Mouse (Mus musculus) left cerebral cortex, adult 2 months (tissue): ENCODE data around the gene Gm10447. TPM values are rescaled to one million over a fixed set of nuclear protein-coding genes. Genes with fewer than 3 reads are reported as not detected.

Experiments used
- DNase-seq, 2 experiments: peaks; one replicate each; pipeline ENCODE4 v3.0.0; 2021 to 2022; ENCODE audit warnings: low spot score in 2 of 2, mixed read lengths in 1 of 2; ENCODE audit errors: extremely low spot score in 1 of 2
- H3K27ac ChIP-seq: fragments of 200-600 bp; 2 replicates; pipeline ENCODE4 v1.8.1; 2022
- H3K4me3 ChIP-seq: fragments of 200-600 bp; 2 replicates; pipeline ENCODE4 v1.8.1; 2022
- CTCF ChIP-seq: fragments of 200-600 bp; IDR thresholded peaks from 2 replicates; pipeline ENCODE4 v1.8.1; 2022; ENCODE audit warnings: antibody characterized with exemption, mild to moderate bottlenecking, moderate library complexity
- intact Hi-C: fragments of 180-260 bp; cut with DNase I; formaldehyde crosslinking; loops from one replicate; pipeline ENCODE4 v1.15.1; 2025
- total RNA-seq, 2 experiments: library from RNA; stranded (reverse); gene quantifications; 2 replicates each; pipeline ENCODE4 v1.2.3; 2021

Gene Gm10447
- total RNA-seq, 2 experiments from 2014 or later = 0.33 to 0.34 TPM

DNA sequence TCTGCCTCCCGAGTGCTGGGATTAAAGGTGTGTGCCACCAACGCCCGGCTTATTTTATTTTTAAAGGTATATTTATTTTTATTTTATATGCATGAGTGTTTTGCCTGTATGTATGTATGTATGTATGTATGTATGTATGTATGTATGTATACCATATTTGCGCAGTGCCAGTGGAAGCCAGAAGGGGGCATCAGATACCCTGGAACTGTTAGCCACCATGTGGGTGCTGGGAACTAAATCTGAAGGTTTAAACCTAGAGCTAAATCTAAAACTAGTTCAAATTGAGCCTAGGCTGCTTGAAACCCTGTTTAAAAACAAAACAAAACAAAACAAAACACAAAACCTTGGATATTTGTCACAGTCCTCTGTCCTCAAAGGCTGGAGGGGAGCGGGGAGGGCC, 32.1 kb upstream of the Gm10447 start:
- intact Hi-C loops = no loop called here
- no peak; the same call in none of the 2 replicates for TF ChIP-seq CTCF
- DNase-seq = no peak
- Histone ChIP-seq H3K4me3 (no peak overlapping the region), H3K27ac (no peak overlapping the region)

DNA sequence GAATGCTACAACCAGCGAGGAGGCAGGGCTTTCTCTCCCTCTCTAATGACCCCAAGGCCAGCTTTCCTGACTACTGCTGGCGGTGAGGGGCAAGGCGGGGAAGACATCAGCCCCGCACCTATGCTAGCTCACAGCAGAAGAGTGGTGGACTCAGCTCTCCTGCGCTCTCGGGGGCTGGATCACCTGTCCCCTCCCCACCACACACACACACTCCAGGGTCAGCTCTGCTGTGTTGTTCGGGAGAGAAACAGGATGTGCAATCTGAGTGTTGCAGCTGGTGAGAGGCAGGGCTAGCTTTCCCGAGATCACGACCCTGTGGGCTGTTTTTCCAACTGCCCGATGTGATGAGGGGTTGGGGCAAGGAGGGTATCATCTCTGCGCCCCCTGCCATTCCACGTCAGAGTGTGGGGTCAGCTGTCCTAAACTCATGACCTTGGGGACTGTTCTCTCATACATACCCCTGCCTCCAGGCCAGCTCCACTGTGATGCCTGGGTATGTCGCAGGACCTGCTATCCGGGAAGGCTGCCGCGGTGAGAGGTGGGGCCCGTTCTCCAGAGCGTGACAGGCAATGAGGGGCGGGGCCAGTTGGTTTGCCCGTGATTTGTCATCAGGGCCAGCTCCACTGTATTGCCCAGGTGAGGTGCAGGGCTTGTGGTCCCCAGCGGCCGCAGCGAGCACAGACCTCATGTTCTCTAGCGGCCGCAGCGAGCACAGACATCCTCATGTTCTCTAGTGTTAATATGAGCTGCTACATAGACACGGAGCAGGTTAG, 30.1 kb upstream of the Gm10447 start:
- Histone ChIP-seq H3K27ac (peak overlapping the region; percentile 73), H3K4me3 (peak overlapping the region; percentile 42)
- TF ChIP-seq CTCF = no peak
- peak; percentile 34 to 35 for DNase-seq
- intact Hi-C loops = no loop called here

DNA sequence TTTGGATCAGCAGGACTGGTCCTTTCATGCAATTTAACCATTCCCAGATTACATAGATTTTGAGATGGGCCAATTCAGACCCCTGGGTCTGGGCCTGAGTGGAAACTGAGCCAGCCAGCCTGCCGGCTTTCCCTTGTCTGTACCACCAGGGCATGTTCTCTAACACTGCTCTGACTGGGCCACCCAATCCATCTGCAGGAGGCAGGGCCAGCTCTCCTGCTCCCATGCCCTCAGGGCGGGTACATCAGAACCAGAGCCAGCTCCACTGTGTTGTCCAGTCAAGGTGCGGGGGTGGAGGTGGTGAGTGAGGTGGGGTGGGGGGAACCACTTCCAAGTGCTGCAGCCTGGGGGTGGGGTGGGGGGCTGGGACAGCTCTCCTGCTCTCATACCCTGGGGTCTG, 29.4 kb upstream of the Gm10447 start:
- no peak for DNase-seq
- TF ChIP-seq CTCF = no peak

DNA sequence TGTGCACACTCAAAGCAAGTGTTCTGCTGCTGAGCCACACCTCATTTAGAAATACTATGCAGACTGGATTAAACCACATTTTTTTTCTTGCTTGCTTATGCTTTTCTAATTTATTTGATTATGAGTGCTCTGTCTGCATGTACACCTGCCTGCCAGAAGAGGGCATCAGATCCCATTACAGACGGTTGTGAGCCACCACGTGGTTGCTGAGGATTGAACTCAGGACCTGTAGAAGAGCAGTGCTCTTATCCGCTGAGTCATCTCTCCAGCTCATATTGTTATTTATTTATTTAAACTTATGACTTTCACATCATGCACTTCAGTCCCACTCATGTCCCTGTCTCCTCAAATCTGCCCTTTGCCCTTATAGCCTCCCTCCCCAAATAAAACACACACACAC, 28.8 kb upstream of the Gm10447 start:
- intact Hi-C loops = no loop called here
- DNase-seq = no peak
- TF ChIP-seq CTCF = peak; percentile 64

More for the DNA sequence above, 29.4 kb upstream of the Gm10447 start:
- intact Hi-C loops = no loop called here
- Histone ChIP-seq H3K4me3 (no peak overlapping the region), H3K27ac (no peak overlapping the region)

DNA sequence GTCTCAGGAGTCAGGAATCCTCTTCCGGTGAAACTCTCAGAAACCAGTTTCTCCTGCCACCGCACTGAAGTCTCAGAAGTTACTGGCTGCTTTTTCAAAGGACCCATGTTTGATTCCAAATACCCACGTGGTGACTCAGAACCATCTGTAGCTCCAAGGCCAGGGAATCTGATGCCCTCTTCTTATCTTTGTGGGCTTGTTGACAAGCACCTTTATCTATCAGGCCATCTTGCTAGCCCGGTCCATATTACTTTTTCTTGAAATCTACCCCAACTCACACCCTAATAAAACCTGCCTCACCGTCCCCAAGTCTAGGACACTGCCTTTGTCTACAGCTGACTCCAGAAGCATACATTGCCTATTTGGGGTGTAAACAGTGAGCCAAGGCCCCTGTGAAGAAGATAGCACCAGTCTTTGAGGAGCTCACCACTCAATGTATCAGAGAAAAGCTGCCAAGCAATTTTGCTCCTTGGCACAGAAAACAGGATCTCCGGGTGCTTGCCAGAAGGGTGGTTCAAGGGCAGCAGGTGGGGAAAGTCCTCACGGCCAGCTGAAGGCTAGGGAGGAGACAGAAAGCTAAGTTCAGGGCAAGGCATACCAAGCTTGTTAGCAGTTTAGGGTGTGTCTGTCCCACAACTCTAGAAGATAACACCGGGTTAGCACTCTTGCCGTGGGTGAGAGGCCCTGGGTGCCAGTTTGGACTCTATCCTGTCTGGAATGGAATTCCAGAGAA, 26.4 kb upstream of the Gm10447 start:
- no peak for TF ChIP-seq CTCF
- H3K4me3 ChIP-seq = no peak overlapping the region
- intact Hi-C loops = no loop called here
- H3K27ac ChIP-seq = no peak overlapping the region
- DNase-seq = no peak

More for the DNA sequence above, 28.8 kb upstream of the Gm10447 start:
- Histone ChIP-seq H3K4me3 (no peak overlapping the region), H3K27ac (no peak overlapping the region)

DNA sequence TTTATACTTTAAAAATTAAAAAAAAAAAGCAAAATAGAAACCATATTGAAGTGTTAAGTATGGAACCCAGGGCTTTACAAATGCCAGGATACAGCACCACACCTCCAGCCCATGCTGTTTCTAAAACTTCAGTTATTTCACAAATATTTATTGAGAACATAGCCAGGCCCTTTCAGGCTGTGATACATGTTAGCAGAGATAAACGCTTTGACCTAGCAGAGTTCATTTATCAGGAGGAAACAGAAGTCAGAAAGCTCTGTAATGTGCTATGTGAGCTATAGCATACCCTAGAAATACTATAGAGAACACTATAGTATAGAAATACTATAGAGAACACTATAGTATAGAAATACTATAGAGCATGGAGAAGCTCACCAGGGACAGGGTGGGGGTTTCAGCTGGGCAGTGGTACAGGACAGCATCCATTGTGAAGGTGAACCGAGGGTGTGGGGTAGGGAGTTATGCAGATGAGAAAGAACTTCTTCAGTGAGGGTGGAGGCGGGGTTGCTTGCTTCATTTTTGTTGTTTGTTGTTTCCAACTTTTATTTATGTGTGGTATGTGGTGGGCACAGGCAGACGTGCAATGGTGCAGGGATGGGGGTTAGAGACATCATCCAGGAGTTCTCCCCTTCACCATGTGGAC, 24.3 kb upstream of the Gm10447 start:
- Histone ChIP-seq H3K4me3 (0 out of 2 replicates have a peak overlapping the region, but pooled peaks have one; percentile 19), H3K27ac (no peak overlapping the region)
- TF ChIP-seq CTCF = no peak
- DNase-seq = no peak
- intact Hi-C loops = no loop called here

DNA sequence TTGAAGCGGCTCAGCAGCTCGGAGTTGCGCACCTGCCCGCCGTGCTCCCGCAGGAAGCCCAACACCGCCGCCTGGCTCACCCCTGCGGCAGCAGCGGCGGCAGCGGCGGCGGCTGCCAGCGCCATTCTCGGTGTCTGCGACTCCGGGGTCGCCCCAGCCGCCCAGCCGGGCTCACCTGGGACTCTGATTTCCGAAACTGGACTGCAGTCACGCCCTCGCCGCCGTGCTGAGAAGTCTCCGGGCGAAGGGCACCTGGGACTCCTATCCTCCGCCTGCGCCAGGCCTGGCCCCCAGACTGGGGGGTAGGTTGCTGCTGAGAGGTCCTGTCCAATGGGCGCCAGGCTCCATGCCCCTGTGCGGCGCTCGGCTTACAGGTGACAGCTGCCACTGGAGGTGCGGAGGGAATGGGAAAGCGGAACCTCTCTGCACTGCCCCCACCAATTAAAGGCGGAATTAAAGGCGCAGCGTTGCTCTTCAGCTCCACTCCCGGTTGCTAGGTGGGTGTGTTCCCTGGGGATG, 22.9 kb upstream of the Gm10447 start, which contains the start of the genes Gm9945 and Sowaha:
Gm9945 (plus strand) TSS at position 384 of the 519 bp plus-strand sequence.
Sowaha (minus strand) TSS at position 492 of the 519 bp plus-strand sequence.
- TF ChIP-seq CTCF = no peak; the same call in none of the 2 replicates
- intact Hi-C loops = no loop called here
- H3K4me3 ChIP-seq = peak within 1 kb of the TSS; percentile 75
- DNase-seq = peak; percentile 64 to 74
- peak within 1 kb of the TSS; percentile 98 for H3K27ac ChIP-seq

DNA sequence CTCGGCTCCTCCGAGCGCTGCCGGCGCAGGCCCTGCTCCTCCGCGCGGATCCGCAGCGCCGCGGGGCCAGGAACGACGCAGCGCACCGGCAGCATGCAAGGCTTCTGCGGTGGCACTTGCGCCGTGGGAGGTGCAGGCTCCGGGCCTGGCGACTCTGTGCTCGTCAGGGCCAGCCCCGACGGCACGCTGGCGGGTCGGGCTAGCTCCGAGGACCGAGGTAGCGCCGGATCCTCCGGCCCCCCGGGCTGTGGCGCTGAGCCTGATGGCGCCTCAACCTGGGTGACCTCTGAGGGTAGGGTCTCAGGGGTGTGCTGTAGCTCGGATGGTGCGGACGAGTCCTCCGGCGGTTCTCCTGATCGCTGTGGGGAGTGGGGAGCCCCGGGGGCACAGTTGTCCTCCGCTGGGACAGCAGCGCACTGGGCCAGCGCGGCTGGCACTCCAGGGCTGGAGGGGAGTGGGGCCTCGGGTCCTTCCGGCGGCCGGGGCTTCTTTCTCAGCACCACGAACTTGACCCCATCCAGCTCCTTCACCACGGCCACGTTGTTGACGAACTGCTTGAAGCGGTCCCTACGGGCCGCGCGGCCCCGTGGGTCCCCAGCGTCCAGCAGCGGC, 22.4 kb upstream of the Gm10447 start:
- no peak for TF ChIP-seq CTCF
- peak overlapping the region; percentile 75 for H3K4me3 ChIP-seq
- intact Hi-C loops = no loop called here
- H3K27ac ChIP-seq = peak overlapping the region; percentile 98
- peak; percentile 51 to 52 for DNase-seq

DNA sequence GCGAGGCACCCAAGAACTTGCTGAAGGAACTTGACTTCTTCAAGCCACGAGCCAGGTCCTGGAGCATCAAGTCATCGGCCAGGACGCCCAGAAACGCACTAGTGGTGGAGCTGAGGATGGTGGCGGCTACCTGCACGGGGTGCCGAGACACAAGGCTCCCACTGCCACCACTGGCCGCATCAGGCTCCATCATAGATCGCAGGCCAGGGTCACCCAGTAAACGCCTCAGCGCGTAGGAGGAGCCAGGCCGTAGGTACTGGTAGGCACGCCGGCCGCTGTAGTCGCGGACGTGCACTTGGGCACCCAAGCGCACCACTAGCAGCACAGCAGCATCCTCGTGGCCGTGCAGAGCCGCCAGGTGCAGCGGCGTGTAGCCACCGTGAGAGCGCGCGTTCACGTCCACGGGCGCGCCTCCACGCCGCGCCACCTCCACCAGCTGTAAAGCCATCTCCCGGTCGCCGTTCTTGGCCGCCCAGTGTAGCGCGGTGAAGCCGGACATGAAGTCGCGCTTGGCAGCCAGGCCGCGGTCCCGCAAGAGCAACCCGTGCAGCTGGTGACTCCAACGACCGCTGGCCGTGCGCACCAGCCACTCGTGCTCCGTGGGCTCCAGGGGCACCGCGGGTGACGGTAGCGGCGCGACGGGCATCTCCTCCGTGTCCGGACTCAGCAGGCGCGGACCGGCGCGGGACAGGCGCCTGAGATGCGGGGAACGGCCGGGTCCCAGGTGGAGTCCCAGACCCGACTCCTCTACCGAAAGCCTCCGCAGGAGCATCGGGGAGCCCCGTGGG, 21.7 kb upstream of the Gm10447 start:
- peak overlapping the region; percentile 98 for H3K27ac ChIP-seq
- H3K4me3 ChIP-seq = peak overlapping the region; percentile 75
- intact Hi-C loops = no loop called here
- peak; percentile 51 to 55 for DNase-seq
- TF ChIP-seq CTCF = no peak

DNA sequence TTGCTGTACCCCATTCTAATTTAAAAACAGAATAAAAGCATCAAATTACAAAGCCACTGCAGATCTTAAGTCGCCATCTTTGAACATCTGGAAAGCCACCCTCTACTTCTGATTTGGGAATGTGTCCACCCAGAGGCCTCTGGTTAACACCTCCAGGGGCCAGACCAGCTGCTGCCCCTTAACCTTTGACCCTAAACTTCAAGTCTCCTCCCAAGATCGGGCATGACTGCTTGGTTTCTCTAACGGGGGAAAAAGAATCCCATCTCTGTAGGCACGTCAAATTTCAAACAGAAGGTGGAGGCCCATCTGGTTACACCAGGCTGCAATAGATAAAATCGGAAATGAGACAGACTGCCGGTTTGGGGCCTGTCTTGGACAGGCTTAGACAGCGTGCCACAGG, 20.9 kb upstream of the Gm10447 start:
- Histone ChIP-seq H3K4me3 (peak overlapping the region; percentile 75), H3K27ac (peak overlapping the region; percentile 98; the same call in 1 of the 2 replicates)
- intact Hi-C loops = no loop called here
- no peak for DNase-seq
- no peak for TF ChIP-seq CTCF
